Mouse (Mus musculus): Measurements from ENCODE around the gene Col4a4. TPM values are rescaled to one million over a fixed set of nuclear protein-coding genes. Genes with fewer than 3 reads are reported as not detected.

Col4a4 gene
- polyA plus RNA-seq (2012; rRNA removed; ENCODE audit: low replicate concordance), result 0.75 and 2.6 TPM in 2 replicates

GRCm38 (mm10) chr1:82586713-82587399, at the start of gene Col4a4, which contains the start of gene Col4a3:
Gene Col4a4, minus strand, starts transcription at chr1:82586849.
Gene Col4a3, plus strand, starts transcription at chr1:82586921.

Other genes with a start within 250 kb of the Col4a4 start
- gene Col4a3, start 72 bp upstream of the Col4a4 start, polyA plus RNA-seq (2012; rRNA removed; ENCODE audit: low replicate concordance), result 0.42 and 3.5 TPM in 2 replicates
- 62.7 and 73.0 TPM in 2 replicates for gene Mff, start 138.0 kb upstream of the Col4a4 start, polyA plus RNA-seq (2012; rRNA removed; ENCODE audit: low replicate concordance)
- not detected in 2 replicates for gene Tm4sf20, start 181.6 kb upstream of the Col4a4 start, polyA plus RNA-seq (2012; rRNA removed; ENCODE audit: low replicate concordance)
- gene Gm47791, start 184.4 kb upstream of the Col4a4 start, polyA plus RNA-seq (2012; rRNA removed; ENCODE audit: low replicate concordance), result not detected in 2 replicates

Measured in subcutaneous adipose tissue, adult 2 months (tissue).